Mouse (Mus musculus) cortical plate, adult 2 months (tissue): Measurements from ENCODE around the gene Asic5. TPM values are rescaled to one million over a fixed set of nuclear protein-coding genes. Genes with fewer than 3 reads are reported as not detected.

ENCODE experiments used
- H3K27ac ChIP-seq: fragments of 200-500 bp; 2 replicates; pipeline ENCODE4 v1.5.1; 2012; ENCODE audit warnings: low read length, control low read depth, inconsistent platforms; ENCODE audit not compliant: insufficient read depth
- H3K4me1 ChIP-seq: fragments of 200-500 bp; 2 replicates; pipeline ENCODE4 v1.6.1; 2011; ENCODE audit warnings: low read length; ENCODE audit not compliant: control insufficient read depth, insufficient read depth
- H3K4me3 ChIP-seq: fragments of 200-500 bp; 2 replicates; pipeline ENCODE4 v1.5.1; 2011; ENCODE audit warnings: mild to moderate bottlenecking, low read length, control low read depth; ENCODE audit not compliant: insufficient read depth
- CTCF ChIP-seq: fragments of 200-500 bp; IDR thresholded peaks from 2 replicates; pipeline ENCODE4 v1.5.1; 2011; ENCODE audit warnings: mild to moderate bottlenecking, control low read depth, low read length; ENCODE audit not compliant: insufficient read depth; ENCODE audit errors: extremely low read depth
- POLR2A ChIP-seq: fragments of 200-500 bp; IDR thresholded peaks from 2 replicates; pipeline ENCODE4 v1.6.1; 2011; ENCODE audit warnings: mild to moderate bottlenecking, low read length, control low read depth; ENCODE audit not compliant: insufficient read depth; ENCODE audit errors: extremely low read depth
- polyA plus RNA-seq: library from polyadenylated mRNA; depleted of rRNA; stranded (reverse); fragments of >200 nt; gene quantifications from 2 replicates; pipeline ENCODE4 v1.2.3, GENCODE M21; 2012

The Asic5 gene
- polyA plus RNA-seq, 1 experiment: not detected

GRCm38 (mm10) chr3:81995371-81995770 lies 13.3 kb downstream of the Asic5 start:
- Histone ChIP-seq H3K27ac (no peak overlapping the region), H3K4me3 (no peak overlapping the region), H3K4me1 (no peaks in the 10 kb centered on the region)
- TF ChIP-seq POLR2A: no peak
- TF ChIP-seq CTCF: no peak

- Histone ChIP-seq H3K27ac (no peak overlapping the region), H3K4me3 (no peak overlapping the region), H3K4me1 (no peaks in the 10 kb centered on the region)
- 0 out of 2 replicates have a peak, but pooled peaks have one; percentile 17 for TF ChIP-seq CTCF
- no peak for TF ChIP-seq POLR2A
These were observed 13.9 kb downstream of the Asic5 start for GRCm38 (mm10) chr3:81995988-81996387.

DNA sequence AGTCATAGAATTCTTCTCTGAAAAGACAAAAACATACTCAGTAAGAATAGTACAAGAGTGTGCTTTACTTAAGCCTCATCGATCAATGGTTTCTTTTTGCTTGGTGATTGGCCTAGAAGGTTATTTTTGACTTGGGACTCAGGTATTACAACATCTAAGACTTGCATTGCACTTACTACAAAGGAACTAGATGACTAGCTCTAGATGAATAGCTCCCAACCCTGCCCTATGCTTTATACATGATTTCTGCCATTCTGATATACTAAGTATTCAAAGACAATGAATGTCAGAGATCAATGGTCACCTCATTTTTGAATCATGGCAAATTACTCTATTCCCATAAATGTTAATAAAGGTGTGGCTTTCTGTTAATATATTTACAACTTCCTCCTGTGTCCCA lies 24.9 kb downstream of the Asic5 start:
- no peak overlapping the region for H3K4me3 ChIP-seq
- no peaks in the 10 kb centered on the region for H3K4me1 ChIP-seq
- TF ChIP-seq CTCF (no peak), POLR2A (no peak)
- H3K27ac ChIP-seq: no peak overlapping the region

DNA sequence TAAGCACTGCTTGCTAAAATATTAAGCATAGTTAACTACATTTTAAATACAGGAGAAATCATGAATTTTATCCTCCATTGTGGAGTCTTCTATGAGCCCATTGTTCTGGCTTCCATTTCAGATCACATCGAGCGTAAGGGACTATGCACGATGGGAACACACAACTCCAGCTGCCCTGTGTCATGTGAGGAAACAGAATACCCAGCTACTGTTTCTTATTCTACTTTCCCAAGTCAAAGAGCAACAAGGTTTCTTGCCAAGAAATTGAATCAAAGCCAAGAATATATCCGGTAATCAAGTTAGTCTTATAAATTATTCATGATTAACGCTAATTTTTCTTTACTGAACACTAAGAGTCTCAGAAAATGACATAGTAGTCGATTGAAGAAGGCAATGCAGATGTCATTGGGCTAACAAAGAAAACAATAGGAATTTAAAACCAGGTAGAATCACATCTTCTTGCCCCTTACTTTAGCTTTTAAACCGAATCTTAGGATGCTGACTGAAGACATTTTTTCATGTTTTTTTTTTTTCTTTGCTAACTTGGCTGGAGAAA lies 32.1 kb downstream of the Asic5 start:
- no peak for TF ChIP-seq CTCF
- no peak for TF ChIP-seq POLR2A
- Histone ChIP-seq H3K27ac (no peak overlapping the region), H3K4me1 (no peaks in the 10 kb centered on the region; the same call in 1 of the 2 replicates), H3K4me3 (no peak overlapping the region)

GRCm38 (mm10) chr3:82022421-82022920 lies 40.4 kb downstream of the Asic5 start:
- H3K4me1 ChIP-seq: no peaks in the 10 kb centered on the region; the same call in 1 of the 2 replicates
- H3K27ac ChIP-seq: no peak overlapping the region
- TF ChIP-seq CTCF (no peak), POLR2A (no peak)
- H3K4me3 ChIP-seq: no peak overlapping the region

DNA sequence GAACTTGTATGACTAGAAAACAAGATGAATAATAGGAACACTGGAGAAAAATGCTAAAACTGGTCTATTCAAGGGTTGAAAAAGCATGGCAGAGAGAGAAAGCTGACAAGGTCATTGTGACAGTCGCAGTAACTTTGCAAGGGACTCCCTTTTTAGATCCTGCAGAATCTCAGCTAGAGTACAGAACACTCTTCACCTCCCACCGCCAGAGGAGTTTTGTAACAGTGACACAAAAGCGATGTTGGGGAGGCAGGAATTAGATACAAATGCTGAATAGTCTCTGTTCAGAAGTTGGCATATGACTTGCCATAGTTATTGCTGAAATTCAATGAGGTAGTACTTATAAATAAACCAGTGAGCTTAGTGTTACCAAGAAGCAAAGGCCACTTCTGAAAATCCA lies 41.0 kb downstream of the Asic5 start:
- H3K4me3 ChIP-seq: no peak overlapping the region
- H3K27ac ChIP-seq: no peak overlapping the region
- H3K4me1 ChIP-seq: no peaks in the 10 kb centered on the region; the same call in 1 of the 2 replicates
- TF ChIP-seq POLR2A (no peak), CTCF (no peak)

- no peak overlapping the region for H3K27ac ChIP-seq
- TF ChIP-seq CTCF (no peak), POLR2A (no peak)
These were observed 45.2 kb downstream of the Asic5 start for GRCm38 (mm10) chr3:82027286-82027685.

GRCm38 (mm10) chr3:82029229-82029628 lies 47.1 kb downstream of the Asic5 start:
- Histone ChIP-seq H3K27ac (no peak overlapping the region), H3K4me3 (no peak overlapping the region), H3K4me1 (no peaks in the 10 kb centered on the region)
- TF ChIP-seq CTCF (peak; percentile 75), POLR2A (no peak)

More at GRCm38 (mm10) chr3:82027286-82027685, 45.2 kb downstream of the Asic5 start:
- no peak overlapping the region for H3K4me3 ChIP-seq
- no peaks in the 10 kb centered on the region for H3K4me1 ChIP-seq

- H3K27ac ChIP-seq: no peak overlapping the region
- no peaks in the 10 kb centered on the region for H3K4me1 ChIP-seq
- TF ChIP-seq POLR2A (no peak), CTCF (no peak)
- no peak overlapping the region for H3K4me3 ChIP-seq
These were observed 48.1 kb downstream of the Asic5 start for GRCm38 (mm10) chr3:82030008-82030748.

GRCm38 (mm10) chr3:82036262-82037044 lies 54.4 kb downstream of the Asic5 start:
- Histone ChIP-seq H3K4me1 (no peaks in the 10 kb centered on the region), H3K27ac (no peak overlapping the region), H3K4me3 (no peak overlapping the region)
- TF ChIP-seq POLR2A: no peak
- TF ChIP-seq CTCF: no peak
